Mouse (Mus musculus): ENCODE results near the gene Gm47955.
"Not testable (repeated sequence)": the region's sequence is repeated elsewhere in the genome, so short reads cannot be mapped to it uniquely, and the experiment has no call there.

Gene Gm47955

GRCm38 (mm10) chr1:82959870-82960385 is at the start of gene Gm47955:
Gm47955 (plus strand) TSS chr1:82960286.
- DNase-seq (ENCODE audit: low spot score in 2 of 2): no peak

GRCm38 (mm10) chr1:82913025-82913424 is 47.1 kb upstream of the Gm47955 start, which contains the start of gene A030005L19Rik:
A030005L19Rik (plus strand) TSS chr1:82913325.
- no peak for DNase-seq (ENCODE audit: low spot score in 2 of 2)

DNA sequence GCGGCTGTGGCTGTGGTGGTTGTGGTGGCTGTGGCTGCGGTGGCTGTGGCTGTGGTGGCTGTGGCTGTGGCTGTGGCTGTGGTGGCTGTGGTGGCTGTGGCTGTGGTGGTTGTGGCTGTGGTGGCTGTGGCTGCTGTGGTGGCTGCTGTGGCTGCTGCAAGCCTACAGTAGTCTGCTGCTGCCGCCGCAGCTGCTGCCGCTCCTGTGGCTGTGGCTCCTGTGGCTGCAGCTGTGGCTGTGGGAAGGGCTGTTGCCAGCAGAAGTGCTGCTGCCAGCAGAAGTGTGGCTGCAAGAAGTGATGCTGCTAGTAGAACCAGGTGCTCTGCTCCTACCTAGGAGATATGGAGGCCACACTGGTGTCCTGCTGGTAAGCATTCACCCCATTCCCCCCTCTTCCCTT is 46.7 kb upstream of the Gm47955 start:
- DNase-seq (ENCODE audit: low spot score in 2 of 2): not testable (repeated sequence)

GRCm38 (mm10) chr1:82924650-82925049 is 35.4 kb upstream of the Gm47955 start, which contains the start of gene A030014E15Rik:
A030014E15Rik (plus strand) TSS chr1:82924917.
- no peak for DNase-seq (ENCODE audit: low spot score in 2 of 2)

DNA sequence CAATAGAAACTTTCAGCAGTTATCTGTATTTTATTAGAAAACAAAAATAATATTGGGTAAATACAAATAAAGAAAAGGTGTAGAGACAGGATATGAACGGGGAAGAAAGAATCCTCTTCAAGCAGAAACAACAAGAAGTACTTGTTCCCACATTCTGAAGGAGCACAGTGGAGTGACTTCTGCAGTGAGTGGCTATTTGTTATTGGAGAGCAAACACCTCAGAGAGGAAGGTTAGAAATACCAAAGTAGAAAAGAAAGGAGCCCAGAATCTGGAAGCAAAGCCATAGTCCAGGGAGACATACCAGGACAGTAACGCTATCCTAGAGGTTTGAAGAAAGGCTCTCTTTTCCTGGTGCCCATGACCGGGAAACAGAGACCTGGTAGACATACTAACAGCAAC is 29.5 kb upstream of the Gm47955 start:
- not testable (repeated sequence) for DNase-seq (ENCODE audit: low spot score in 2 of 2)

GRCm38 (mm10) chr1:82931326-82931725 is 28.8 kb upstream of the Gm47955 start, which contains the start of gene Gm6217:
Gm6217 (minus strand) TSS chr1:82931399.
- not testable (repeated sequence) for DNase-seq (ENCODE audit: low spot score in 2 of 2)

DNA sequence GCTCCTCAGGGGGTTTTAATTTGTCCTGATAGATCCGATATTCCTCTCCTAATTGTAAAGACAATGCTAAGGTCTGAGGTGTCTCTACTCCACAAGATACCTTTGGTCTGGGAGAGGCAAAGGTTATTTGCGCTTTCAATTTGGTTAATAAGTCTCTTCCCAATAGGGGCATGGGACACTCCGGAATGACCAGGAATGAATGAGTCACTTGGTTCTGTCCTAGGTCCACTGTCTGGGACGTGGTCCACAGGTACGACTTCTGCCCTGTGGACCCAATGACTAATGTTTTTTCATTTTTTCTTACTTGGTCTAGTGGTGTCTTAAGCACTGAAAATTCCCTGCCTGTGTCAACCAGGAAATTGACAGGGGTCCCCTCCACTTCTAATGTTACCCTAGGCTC is 21.4 kb upstream of the Gm47955 start:
- DNase-seq (ENCODE audit: low spot score in 2 of 2): no peak

DNA sequence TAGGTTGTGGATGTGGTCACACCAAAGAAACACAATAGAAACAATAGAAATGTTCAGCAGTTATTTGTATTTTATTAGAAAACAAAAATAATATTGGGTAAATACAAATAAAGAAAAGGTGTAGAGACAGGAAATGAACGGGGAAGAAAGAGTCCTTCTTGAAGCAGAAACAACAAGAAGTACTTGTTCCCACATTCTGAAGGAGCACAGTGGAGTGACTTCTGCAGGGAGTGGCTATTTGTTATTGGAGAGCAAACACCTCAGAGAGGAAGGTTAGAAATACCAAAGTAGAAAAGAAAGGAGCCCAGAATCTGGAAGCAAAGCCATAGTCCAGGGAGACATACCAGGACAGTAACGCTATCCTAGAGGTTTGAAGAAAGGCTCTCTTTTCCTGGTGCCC is 17.6 kb upstream of the Gm47955 start:
- not testable (repeated sequence) for DNase-seq (ENCODE audit: low spot score in 2 of 2)

- DNase-seq (ENCODE audit: low spot score in 2 of 2): not testable (repeated sequence)
Measured at GRCm38 (mm10) chr1:82943295-82943694, 16.8 kb upstream of the Gm47955 start, which contains the start of gene A030003K21Rik. A030003K21Rik (minus strand) TSS chr1:82943388.

- DNase-seq (ENCODE audit: low spot score in 2 of 2): not testable (repeated sequence)
Measured at GRCm38 (mm10) chr1:82946029-82946428, 14.1 kb upstream of the Gm47955 start.

- DNase-seq (ENCODE audit: low spot score in 2 of 2): no peak
Measured at GRCm38 (mm10) chr1:82948601-82949000, 11.5 kb upstream of the Gm47955 start.

DNA sequence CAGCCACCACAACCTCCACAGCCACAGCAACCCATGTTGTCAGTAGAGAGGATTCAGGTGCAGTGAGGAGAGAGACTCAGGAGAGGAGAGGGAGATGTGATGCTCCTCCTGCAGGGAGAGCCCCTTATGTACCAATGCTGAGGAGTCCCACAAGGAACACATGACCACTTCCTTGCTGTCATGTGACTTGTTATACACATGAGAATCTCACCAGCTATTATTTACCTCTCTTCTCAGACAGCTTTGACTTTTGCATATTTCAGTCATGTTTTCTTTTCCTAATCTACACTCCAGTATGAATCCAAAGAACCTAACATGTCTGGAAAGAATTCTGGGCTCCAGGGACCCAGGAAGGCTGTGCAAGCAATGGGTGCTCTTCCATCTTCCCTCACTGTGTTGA is 4.2 kb upstream of the Gm47955 start, which contains the start of gene Gm7544:
Gm7544 (minus strand) TSS at position 101 of the 400 bp plus-strand sequence.
- DNase-seq (ENCODE audit: low spot score in 2 of 2): not testable (repeated sequence)

DNA sequence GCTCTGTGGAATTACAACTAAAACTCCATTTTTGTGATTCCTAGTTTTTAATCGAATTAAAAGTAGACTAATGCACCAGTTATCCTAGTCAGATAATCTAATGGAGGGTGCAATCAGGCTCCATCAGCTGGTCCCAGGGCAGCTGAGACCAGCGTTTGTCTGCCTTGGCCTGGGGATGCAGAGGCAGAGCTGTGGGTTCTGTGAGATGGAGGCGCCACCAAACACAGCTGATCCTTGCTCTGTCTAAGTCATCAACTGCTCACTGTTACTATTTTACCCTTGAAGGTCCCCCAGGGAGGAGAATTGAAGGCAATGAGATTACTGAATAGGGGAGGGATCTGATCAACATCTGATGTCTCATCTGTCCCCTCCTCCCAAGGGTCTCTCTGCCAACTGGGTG is 6.3 kb downstream of the Gm47955 start:
- no peak for DNase-seq (ENCODE audit: low spot score in 2 of 2)

DNA sequence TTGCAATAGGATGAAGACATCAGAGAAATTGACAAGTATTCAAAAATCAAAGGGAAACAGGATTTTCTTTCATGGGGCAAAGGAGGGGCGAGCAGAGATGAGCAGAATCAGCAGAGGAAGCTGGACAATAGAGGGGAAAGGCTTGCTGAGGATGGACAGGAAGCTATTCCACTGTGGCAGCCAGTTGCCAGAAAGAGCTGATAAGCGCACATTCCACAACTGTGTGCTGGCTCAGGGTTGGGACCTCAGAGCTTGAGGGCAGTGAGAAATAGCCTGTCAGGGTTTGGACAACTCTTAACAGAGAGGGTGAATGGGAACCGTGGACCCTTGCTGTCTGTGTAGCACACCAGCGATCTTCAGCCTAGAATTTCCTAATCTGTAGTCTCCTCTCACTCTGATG is 12.0 kb downstream of the Gm47955 start:
- DNase-seq (ENCODE audit: low spot score in 2 of 2): no peak

- DNase-seq (ENCODE audit: low spot score in 2 of 2): no peak
Measured at GRCm38 (mm10) chr1:82973244-82973643, 13.2 kb downstream of the Gm47955 start.

DNA sequence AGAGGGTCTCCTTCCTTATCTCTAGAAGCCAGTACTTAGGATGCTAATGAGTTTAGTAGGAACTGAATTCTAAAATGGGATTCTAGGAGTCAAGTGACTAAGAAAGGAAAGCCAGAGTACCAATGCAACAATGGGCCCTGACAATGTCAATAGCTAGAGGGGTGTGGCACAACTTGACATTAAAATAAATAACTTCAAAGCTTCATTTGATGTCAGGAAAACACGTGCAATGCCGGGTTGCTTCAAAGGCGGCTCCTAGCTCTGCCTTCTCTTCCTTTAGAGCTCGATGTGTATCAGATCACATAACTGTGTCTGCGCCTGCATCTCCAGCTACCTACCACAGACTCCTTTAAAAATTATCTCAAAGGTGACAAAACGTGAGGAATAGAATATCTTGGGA is 13.8 kb downstream of the Gm47955 start:
- DNase-seq (ENCODE audit: low spot score in 2 of 2): no peak

GRCm38 (mm10) chr1:82974342-82974741 is 14.3 kb downstream of the Gm47955 start:
- no peak for DNase-seq (ENCODE audit: low spot score in 2 of 2)

DNA sequence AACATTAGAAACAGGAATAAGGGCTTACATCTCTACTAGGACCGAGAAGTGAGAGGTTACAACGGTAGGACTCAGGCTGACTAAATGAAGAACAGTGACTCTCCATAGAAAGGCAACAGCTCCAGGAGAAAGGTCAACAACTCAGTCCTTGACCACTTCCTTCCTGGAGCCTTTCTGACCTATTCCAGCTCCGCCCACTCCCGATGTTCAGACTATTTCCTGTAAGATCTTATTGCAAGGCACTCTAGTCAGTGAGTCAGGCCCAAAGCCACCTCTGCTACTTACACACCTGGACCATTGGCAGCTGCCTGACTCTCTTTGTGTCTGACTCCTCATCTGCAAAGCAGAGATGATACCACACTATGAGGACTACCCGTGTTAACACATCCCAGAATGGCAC is 15.7 kb downstream of the Gm47955 start:
- DNase-seq (ENCODE audit: low spot score in 2 of 2): no peak

- DNase-seq (ENCODE audit: low spot score in 2 of 2): no peak
Measured at GRCm38 (mm10) chr1:82977840-82978239, 17.8 kb downstream of the Gm47955 start.

DNA sequence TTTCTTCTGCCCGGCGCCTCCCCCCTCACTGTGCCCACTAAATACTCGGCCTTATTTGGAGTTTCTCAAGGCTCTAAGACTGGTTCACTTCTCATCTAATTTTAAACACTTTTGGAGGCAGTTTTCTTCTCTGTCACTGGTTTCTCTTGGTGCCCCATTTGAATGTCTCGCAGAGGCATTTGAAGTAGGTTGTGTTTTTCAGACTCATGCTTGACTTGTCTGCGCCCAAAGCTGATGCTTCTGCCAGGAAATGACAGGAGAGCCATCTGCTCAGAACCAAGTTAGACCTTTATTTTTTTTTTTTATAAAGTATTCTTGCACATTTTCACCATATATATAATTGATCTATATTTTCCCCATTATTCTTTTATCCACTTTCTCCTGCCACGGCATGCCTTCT is 26.7 kb downstream of the Gm47955 start:
- no peak for DNase-seq (ENCODE audit: low spot score in 2 of 2)

DNA sequence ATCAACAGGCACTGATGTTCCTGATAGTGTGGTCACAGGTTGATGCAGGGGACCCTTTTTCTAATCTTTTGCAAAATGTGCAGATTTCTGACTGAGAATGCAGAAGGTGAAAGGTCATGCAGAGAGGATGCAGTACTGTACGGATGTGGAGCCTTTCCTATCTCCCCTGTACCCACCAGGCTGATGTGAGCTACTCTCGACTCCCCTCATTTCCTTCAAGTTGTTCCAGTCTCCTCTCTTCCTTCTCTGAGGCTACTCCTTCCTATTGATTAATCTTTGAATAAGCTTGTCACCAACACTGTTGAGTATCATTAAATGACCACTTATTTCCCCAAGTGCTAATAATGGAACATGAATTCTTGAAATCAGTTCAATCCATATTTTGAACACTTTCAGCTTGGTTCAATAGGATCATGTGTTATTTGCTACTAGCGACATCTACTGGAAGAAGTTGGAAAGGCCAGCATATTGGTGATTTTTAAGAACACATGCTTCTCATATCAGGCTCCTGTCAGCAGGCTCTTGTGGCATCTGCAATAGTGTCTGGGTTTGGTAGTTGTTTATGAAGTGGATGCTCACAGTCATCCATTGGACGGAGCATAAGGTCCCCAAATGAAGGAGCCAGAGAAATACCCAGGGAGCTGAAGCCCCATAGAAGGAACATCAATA is 27.6 kb downstream of the Gm47955 start:
- DNase-seq (ENCODE audit: low spot score in 2 of 2): no peak

GRCm38 (mm10) chr1:82991062-82991461 is 31.0 kb downstream of the Gm47955 start:
- no peak for DNase-seq (ENCODE audit: low spot score in 2 of 2)

DNA sequence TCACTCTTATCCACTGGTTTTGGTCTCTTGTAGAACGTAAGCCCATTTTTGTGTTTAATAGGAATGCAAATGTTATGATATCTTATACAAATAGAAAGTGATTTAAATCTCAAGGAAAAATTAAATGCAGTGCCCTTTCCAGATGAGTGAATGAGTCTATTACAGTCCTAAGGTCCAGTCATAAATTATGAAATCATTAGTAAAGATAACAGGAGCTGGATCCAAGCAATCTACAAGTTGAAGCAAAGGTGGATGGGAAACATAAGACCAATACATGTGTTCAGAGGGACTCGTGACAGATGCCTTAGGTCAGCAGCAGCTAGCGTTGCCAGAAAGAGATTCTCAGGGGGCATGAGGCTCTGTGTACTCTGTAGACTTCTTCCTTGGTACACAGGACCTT is 31.5 kb downstream of the Gm47955 start:
- no peak for DNase-seq (ENCODE audit: low spot score in 2 of 2)
